Mouse (Mus musculus): ENCODE data around the gene Ptprd.

- TF ChIP-seq MAX (IDR thresholded peaks at IDR 0.05), result no peak
- no peak for TF ChIP-seq USF1 (IDR thresholded peaks at IDR 0.05; ENCODE audit: low read depth)
- TF ChIP-seq CTCF (IDR thresholded peaks at IDR 0.05; ENCODE audit: control insufficient read depth, insufficient read depth, insufficient read length), result no peak
These were observed 173.4 kb downstream of the Ptprd start for GRCm38 (mm10) chr4:78038401-78038800.
